Mouse (Mus musculus): Measurements from ENCODE around the gene Slc12a6. TPM values are rescaled to one million over a fixed set of nuclear protein-coding genes. Genes with fewer than 3 reads are reported as not detected.

Slc12a6 gene
- polyA plus RNA-seq (2014; fragmentation: Nextera tagmentation; extraction: Ambion mirVana): 15.0 and 16.5 TPM in 2 replicates

GRCm38 (mm10) chr2:112265448-112266241 lies at the start of gene Slc12a6:
TSS of gene Slc12a6 (plus strand) at chr2:112265825.
- Histone ChIP-seq H3K9ac (ENCODE audit: low read length) (peak within 1 kb of the TSS; percentile 86), H3K4me2 (ENCODE audit: low read length) (peak within 1 kb of the TSS; percentile 95), H3K36me3 (ENCODE audit: control insufficient read depth, insufficient read depth, low read length) (no peaks in the 10 kb centered on the region), H3K4me1 (ENCODE audit: control insufficient read depth, insufficient read depth, low read length) (peaks cover 33% of the 10 kb centered on the region), H3K27ac (ENCODE audit: low read depth, low read length) (peak within 1 kb of the TSS; percentile 93), H3K27me3 (replicated peaks; ENCODE audit: control insufficient read depth, insufficient read depth, low read length) (no peaks in the 10 kb centered on the region), H3K4me3 (ENCODE audit: low read depth, low read length) (peak within 1 kb of the TSS; percentile 82), H3K9me3 (replicated peaks; ENCODE audit: control insufficient read depth, low read length) (no peaks in the 10 kb centered on the region)
- under 1% methylated on average over 71 of the region's 85 CpGs for WGBS
- peak; percentile 95 for ATAC-seq
- DNase-seq (ENCODE audit: low spot score): peak; percentile 93

GRCm38 (mm10) chr2:112215977-112216376 lies 49.6 kb upstream of the Slc12a6 start:
- peak; percentile 69 for ATAC-seq
- H3K27me3 ChIP-seq (replicated peaks; ENCODE audit: control insufficient read depth, insufficient read depth, low read length): no peaks in the 10 kb centered on the region
- H3K4me2 ChIP-seq (ENCODE audit: low read length): no peak overlapping the region
- no peak overlapping the region for H3K9ac ChIP-seq (ENCODE audit: low read length)
- no peak overlapping the region for H3K27ac ChIP-seq (ENCODE audit: low read depth, low read length)
- H3K9me3 ChIP-seq (replicated peaks; ENCODE audit: control insufficient read depth, low read length): no peaks in the 10 kb centered on the region
- no peak overlapping the region for H3K4me3 ChIP-seq (ENCODE audit: low read depth, low read length)
- WGBS: 0% methylated on average over 1 of the region's 1 CpGs
- no peaks in the 10 kb centered on the region for H3K4me1 ChIP-seq (ENCODE audit: control insufficient read depth, insufficient read depth, low read length)
- no peaks in the 10 kb centered on the region for H3K36me3 ChIP-seq (ENCODE audit: control insufficient read depth, insufficient read depth, low read length)
- DNase-seq (ENCODE audit: low spot score): peak; percentile 71

DNA sequence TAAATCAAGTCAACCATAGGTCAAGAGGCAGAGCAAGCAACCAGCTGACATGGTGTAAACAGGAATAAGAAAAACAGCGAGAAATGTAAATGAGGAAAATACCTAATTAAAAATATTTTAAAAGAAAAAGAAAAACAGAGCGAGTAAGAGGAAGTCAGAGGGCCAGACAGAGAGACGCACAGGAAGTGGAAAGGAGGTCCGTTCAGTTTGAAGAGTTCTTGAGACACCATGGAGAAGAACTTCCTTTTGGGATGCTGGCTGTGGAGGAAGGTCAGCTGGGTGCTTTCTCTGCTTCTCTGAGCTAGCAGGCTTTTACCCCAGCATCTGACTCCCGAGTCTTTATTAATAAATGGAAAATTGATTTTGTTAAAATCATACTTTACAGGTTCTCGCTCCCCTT lies 48.0 kb upstream of the Slc12a6 start:
- Histone ChIP-seq H3K9me3 (replicated peaks; ENCODE audit: control insufficient read depth, low read length) (no peaks in the 10 kb centered on the region), H3K4me1 (ENCODE audit: control insufficient read depth, insufficient read depth, low read length) (no peaks in the 10 kb centered on the region), H3K27ac (ENCODE audit: low read depth, low read length) (no peak overlapping the region), H3K36me3 (ENCODE audit: control insufficient read depth, insufficient read depth, low read length) (no peaks in the 10 kb centered on the region), H3K4me2 (ENCODE audit: low read length) (no peak overlapping the region), H3K4me3 (ENCODE audit: low read depth, low read length) (no peak overlapping the region), H3K9ac (ENCODE audit: low read length) (no peak overlapping the region), H3K27me3 (replicated peaks; ENCODE audit: control insufficient read depth, insufficient read depth, low read length) (no peaks in the 10 kb centered on the region)
- DNase-seq (ENCODE audit: low spot score) (no peak), ATAC-seq (no peak)
- WGBS: 87% methylated on average over 6 of the region's 6 CpGs

GRCm38 (mm10) chr2:112220880-112221279 lies 44.7 kb upstream of the Slc12a6 start:
- H3K27me3 ChIP-seq (replicated peaks; ENCODE audit: control insufficient read depth, insufficient read depth, low read length): no peaks in the 10 kb centered on the region
- H3K4me2 ChIP-seq (ENCODE audit: low read length): no peak overlapping the region
- H3K4me3 ChIP-seq (ENCODE audit: low read depth, low read length): no peak overlapping the region
- no peak overlapping the region for H3K9ac ChIP-seq (ENCODE audit: low read length)
- H3K36me3 ChIP-seq (ENCODE audit: control insufficient read depth, insufficient read depth, low read length): no peaks in the 10 kb centered on the region
- DNase-seq (ENCODE audit: low spot score) (no peak), ATAC-seq (no peak)
- no peaks in the 10 kb centered on the region for H3K4me1 ChIP-seq (ENCODE audit: control insufficient read depth, insufficient read depth, low read length)
- H3K27ac ChIP-seq (ENCODE audit: low read depth, low read length): no peak overlapping the region
- no peaks in the 10 kb centered on the region for H3K9me3 ChIP-seq (replicated peaks; ENCODE audit: control insufficient read depth, low read length)
- WGBS: 89% methylated on average over 5 of the region's 5 CpGs

DNA sequence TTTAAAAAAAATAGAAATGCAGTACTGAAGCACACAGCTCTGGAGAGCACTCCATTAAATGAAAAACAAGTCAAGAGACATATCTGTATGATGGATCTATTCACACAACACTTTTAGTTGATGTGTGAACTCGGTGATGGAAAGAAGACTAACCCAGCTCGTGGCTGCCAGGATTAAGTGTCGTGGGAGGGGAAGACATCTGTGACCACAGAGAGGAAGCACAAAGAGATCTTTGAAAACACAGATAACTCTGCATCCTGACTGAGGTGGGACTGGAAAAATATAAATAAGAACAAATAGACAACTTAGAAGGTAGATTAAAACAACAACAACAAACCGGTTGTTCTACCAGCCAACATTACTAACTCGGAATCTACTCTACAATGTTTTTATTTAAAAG lies 43.0 kb upstream of the Slc12a6 start:
- H3K9me3 ChIP-seq (replicated peaks; ENCODE audit: control insufficient read depth, low read length): no peaks in the 10 kb centered on the region
- no peaks in the 10 kb centered on the region for H3K27me3 ChIP-seq (replicated peaks; ENCODE audit: control insufficient read depth, insufficient read depth, low read length)
- ATAC-seq (no peak), DNase-seq (ENCODE audit: low spot score) (no peak)
- H3K4me3 ChIP-seq (ENCODE audit: low read depth, low read length): no peak overlapping the region
- no peak overlapping the region for H3K9ac ChIP-seq (ENCODE audit: low read length)
- H3K36me3 ChIP-seq (ENCODE audit: control insufficient read depth, insufficient read depth, low read length): no peaks in the 10 kb centered on the region
- no peak overlapping the region for H3K27ac ChIP-seq (ENCODE audit: low read depth, low read length)
- WGBS: 82% methylated on average over 5 of the region's 5 CpGs
- no peak overlapping the region for H3K4me2 ChIP-seq (ENCODE audit: low read length)
- H3K4me1 ChIP-seq (ENCODE audit: control insufficient read depth, insufficient read depth, low read length): no peaks in the 10 kb centered on the region

- WGBS: 62% methylated on average over 4 of the region's 4 CpGs
These were observed 41.3 kb upstream of the Slc12a6 start for GRCm38 (mm10) chr2:112224356-112224755.

GRCm38 (mm10) chr2:112232623-112233022 lies 33.0 kb upstream of the Slc12a6 start:
- no peaks in the 10 kb centered on the region for H3K9me3 ChIP-seq (replicated peaks; ENCODE audit: control insufficient read depth, low read length)
- no peak overlapping the region for H3K4me3 ChIP-seq (ENCODE audit: low read depth, low read length)
- H3K4me2 ChIP-seq (ENCODE audit: low read length): no peak overlapping the region
- 88% methylated on average over 1 of the region's 1 CpGs for WGBS
- H3K9ac ChIP-seq (ENCODE audit: low read length): no peak overlapping the region
- no peaks in the 10 kb centered on the region for H3K4me1 ChIP-seq (ENCODE audit: control insufficient read depth, insufficient read depth, low read length)
- H3K36me3 ChIP-seq (ENCODE audit: control insufficient read depth, insufficient read depth, low read length): no peaks in the 10 kb centered on the region
- DNase-seq (ENCODE audit: low spot score) (no peak), ATAC-seq (no peak)
- no peaks in the 10 kb centered on the region for H3K27me3 ChIP-seq (replicated peaks; ENCODE audit: control insufficient read depth, insufficient read depth, low read length)
- H3K27ac ChIP-seq (ENCODE audit: low read depth, low read length): no peak overlapping the region

More at GRCm38 (mm10) chr2:112224356-112224755, 41.3 kb upstream of the Slc12a6 start:
- H3K9ac ChIP-seq (ENCODE audit: low read length): no peak overlapping the region
- no peak overlapping the region for H3K4me2 ChIP-seq (ENCODE audit: low read length)
- no peaks in the 10 kb centered on the region for H3K27me3 ChIP-seq (replicated peaks; ENCODE audit: control insufficient read depth, insufficient read depth, low read length)
- H3K9me3 ChIP-seq (replicated peaks; ENCODE audit: control insufficient read depth, low read length): no peaks in the 10 kb centered on the region
- no peak overlapping the region for H3K4me3 ChIP-seq (ENCODE audit: low read depth, low read length)
- H3K27ac ChIP-seq (ENCODE audit: low read depth, low read length): no peak overlapping the region
- H3K36me3 ChIP-seq (ENCODE audit: control insufficient read depth, insufficient read depth, low read length): no peaks in the 10 kb centered on the region
- ATAC-seq (no peak), DNase-seq (ENCODE audit: low spot score) (no peak)
- H3K4me1 ChIP-seq (ENCODE audit: control insufficient read depth, insufficient read depth, low read length): no peaks in the 10 kb centered on the region

GRCm38 (mm10) chr2:112236620-112237019 lies 29.0 kb upstream of the Slc12a6 start:
- Histone ChIP-seq H3K9ac (ENCODE audit: low read length) (no peak overlapping the region), H3K4me1 (ENCODE audit: control insufficient read depth, insufficient read depth, low read length) (0 out of 2 replicates have a peak, but pooled peaks cover 3% of the 10 kb centered on the region), H3K4me3 (ENCODE audit: low read depth, low read length) (no peak overlapping the region), H3K27ac (ENCODE audit: low read depth, low read length) (no peak overlapping the region), H3K4me2 (ENCODE audit: low read length) (no peak overlapping the region), H3K27me3 (replicated peaks; ENCODE audit: control insufficient read depth, insufficient read depth, low read length) (no peaks in the 10 kb centered on the region), H3K9me3 (replicated peaks; ENCODE audit: control insufficient read depth, low read length) (no peaks in the 10 kb centered on the region), H3K36me3 (ENCODE audit: control insufficient read depth, insufficient read depth, low read length) (no peaks in the 10 kb centered on the region)
- no peak for ATAC-seq
- no peak for DNase-seq (ENCODE audit: low spot score)
- WGBS: 78% methylated on average over 2 of the region's 2 CpGs

DNA sequence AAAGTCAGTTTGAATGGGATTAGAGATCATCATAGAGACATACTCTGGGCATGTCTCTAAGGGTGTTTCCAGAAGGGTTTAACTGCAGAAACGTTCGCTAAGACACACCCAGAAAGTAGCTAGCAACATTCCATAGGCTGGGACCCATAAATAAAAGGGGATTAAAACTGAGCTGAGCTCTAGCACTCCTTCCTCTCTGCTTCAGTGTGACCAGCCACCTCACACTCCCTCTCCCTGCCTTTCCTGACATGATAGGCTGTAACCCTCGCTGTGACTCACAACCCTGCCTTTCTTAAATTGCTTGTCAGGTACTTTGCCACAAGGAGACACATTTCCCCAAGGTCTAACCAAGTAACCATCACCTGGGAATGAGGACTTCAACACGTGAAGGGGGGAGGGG lies 27.6 kb upstream of the Slc12a6 start:
- Histone ChIP-seq H3K4me1 (ENCODE audit: control insufficient read depth, insufficient read depth, low read length) (0 out of 2 replicates have a peak, but pooled peaks cover 3% of the 10 kb centered on the region), H3K4me2 (ENCODE audit: low read length) (no peak overlapping the region), H3K4me3 (ENCODE audit: low read depth, low read length) (no peak overlapping the region), H3K27me3 (replicated peaks; ENCODE audit: control insufficient read depth, insufficient read depth, low read length) (no peaks in the 10 kb centered on the region), H3K27ac (ENCODE audit: low read depth, low read length) (no peak overlapping the region), H3K36me3 (ENCODE audit: control insufficient read depth, insufficient read depth, low read length) (no peaks in the 10 kb centered on the region), H3K9ac (ENCODE audit: low read length) (no peak overlapping the region), H3K9me3 (replicated peaks; ENCODE audit: control insufficient read depth, low read length) (no peaks in the 10 kb centered on the region)
- DNase-seq (ENCODE audit: low spot score) (no peak), ATAC-seq (no peak)
- WGBS: 8% methylated on average over 4 of the region's 4 CpGs
